Mouse (Mus musculus): ENCODE results near the gene Rrp1. TPM values are rescaled to one million over a fixed set of nuclear protein-coding genes. Genes with fewer than 3 reads are reported as not detected.
"Not testable (repeated sequence)": the region's sequence is repeated elsewhere in the genome, so short reads cannot be mapped to it uniquely, and the experiment has no call there.

The Rrp1 gene
- polyA plus RNA-seq, 1 experiment from 2014 or later, result 322 TPM

DNA sequence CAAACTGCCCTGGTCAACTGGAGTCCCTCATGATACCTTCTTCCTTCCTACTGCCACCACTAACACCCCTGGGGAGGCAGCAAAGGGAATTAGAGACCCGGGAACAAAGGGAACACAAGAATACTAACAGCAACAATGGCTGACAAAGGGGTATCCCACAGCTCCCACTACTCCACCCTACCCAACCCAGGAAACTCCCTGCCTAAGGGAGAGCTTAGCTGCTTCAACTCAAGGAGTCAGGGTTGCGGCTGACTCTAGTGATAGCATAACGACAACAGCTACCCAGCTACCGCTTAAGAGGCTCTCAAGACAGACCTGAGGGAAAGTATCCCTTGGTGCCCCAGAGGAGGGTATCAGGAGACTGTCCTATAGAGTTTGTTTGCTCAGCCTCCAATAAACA is 45.3 kb downstream of the Rrp1 start:
- no peak overlapping the region for H3K27ac ChIP-seq
- ATAC-seq (ENCODE audit: insufficient number of reproducible peaks, insufficient read depth, low FRiP score, low TSS enrichment, low read depth), result no peak
- H3K4me2 ChIP-seq, result no peak overlapping the region
- no peaks in the 10 kb centered on the region for H3K4me1 ChIP-seq
- H3K9ac ChIP-seq, result no peak overlapping the region
- no peaks in the 10 kb centered on the region for H3K9me3 ChIP-seq
- WGBS, result 56% methylated on average over 4 of the region's 4 CpGs
- H3K27me3 ChIP-seq, result no peaks in the 10 kb centered on the region
- no peaks in the 10 kb centered on the region for H3K36me3 ChIP-seq
- H3K4me3 ChIP-seq, result no peak overlapping the region

DNA sequence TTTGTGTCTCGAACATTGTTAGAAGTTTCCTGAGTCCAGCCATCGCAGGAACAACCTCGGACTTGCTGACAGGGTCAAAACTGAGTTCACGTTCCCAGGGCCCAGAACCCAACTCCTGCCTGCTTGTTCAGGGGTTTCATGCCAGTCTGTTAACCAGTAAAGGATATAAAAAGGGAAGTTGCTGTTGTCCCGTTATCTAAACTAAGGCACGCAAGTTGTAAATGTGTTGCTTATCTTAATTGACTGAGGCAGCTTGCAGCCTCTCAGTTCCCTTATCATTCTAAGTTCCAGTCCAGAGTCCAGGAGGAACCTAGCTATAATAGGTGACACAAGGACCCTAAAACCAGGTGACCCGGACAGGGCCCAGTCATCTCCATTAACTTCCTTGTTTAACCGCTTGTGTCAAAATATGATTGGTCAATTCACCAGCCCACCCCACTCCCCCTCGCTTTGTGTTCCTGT is 46.0 kb downstream of the Rrp1 start:
- H3K4me2 ChIP-seq, result no peak overlapping the region
- H3K36me3 ChIP-seq, result no peaks in the 10 kb centered on the region
- H3K9ac ChIP-seq, result no peak overlapping the region
- H3K4me1 ChIP-seq, result no peaks in the 10 kb centered on the region
- no peak overlapping the region for H3K27ac ChIP-seq
- no peaks in the 10 kb centered on the region for H3K9me3 ChIP-seq
- no peaks in the 10 kb centered on the region; the same call in 1 of the 2 replicates for H3K27me3 ChIP-seq
- WGBS, result 76% methylated on average over 9 of the region's 9 CpGs
- H3K4me3 ChIP-seq, result no peak overlapping the region
- no peak for ATAC-seq (ENCODE audit: insufficient number of reproducible peaks, insufficient read depth, low FRiP score, low TSS enrichment, low read depth)

DNA sequence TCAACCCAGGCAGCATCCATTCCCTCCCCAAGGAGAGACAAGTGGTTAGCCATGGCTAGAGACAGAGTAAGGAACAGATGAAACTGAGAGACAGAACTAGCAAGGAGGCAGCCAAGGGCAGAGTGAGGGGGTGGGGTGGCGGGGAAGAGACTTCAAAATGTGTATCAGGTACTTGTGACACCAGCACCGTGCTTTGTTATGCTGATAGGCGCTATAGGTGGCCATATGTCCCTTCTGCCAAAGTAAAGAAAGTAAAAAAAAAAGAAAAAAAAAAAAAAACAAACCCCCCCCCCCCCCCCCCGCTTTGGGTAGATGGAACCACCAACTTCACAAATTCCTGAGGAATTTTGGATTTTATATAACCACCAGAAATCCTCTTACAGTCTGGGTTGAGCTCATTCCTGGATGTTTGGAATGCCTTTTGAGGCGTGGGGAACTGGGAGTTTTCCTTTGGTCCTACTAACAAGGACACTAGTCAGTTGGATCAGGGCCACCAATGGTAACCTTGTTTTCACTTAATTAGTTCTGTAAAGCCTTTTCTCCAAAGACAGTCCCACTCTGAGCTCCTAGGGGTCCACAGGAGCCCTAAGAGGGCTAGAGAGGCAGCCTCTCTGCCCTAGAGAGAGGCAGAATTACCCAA is 46.5 kb downstream of the Rrp1 start:
- WGBS, result 42% methylated on average over 5 of the region's 5 CpGs
- no peaks in the 10 kb centered on the region; the same call in 1 of the 2 replicates for H3K27me3 ChIP-seq
- no peak overlapping the region for H3K9ac ChIP-seq
- H3K4me2 ChIP-seq, result no peak overlapping the region
- no peaks in the 10 kb centered on the region for H3K4me1 ChIP-seq
- H3K36me3 ChIP-seq, result no peaks in the 10 kb centered on the region
- no peak for ATAC-seq (ENCODE audit: insufficient number of reproducible peaks, insufficient read depth, low FRiP score, low TSS enrichment, low read depth)
- H3K27ac ChIP-seq, result no peak overlapping the region
- no peak overlapping the region for H3K4me3 ChIP-seq
- H3K9me3 ChIP-seq, result no peaks in the 10 kb centered on the region

DNA sequence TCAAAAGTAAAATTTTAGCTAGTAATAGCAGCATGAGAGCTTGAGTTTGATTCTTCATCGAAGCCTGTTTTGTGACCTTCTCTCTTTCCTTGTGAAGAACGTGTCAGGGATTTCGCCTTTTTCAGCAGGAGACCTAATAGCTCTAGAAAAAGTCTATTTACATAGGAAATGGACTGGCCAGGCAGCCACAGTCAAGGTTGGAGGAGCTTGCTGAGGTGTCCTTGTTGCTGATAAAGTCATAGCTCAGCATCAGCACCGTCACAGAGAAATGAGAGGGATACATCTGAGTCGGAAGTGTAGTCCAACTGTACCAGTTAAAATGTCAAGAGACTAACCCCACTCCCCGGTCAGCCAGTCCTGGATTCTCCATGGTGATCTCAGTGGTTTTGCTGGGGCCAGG is 47.3 kb downstream of the Rrp1 start:
- no peaks in the 10 kb centered on the region; the same call in 1 of the 2 replicates for H3K27me3 ChIP-seq
- ATAC-seq (ENCODE audit: insufficient number of reproducible peaks, insufficient read depth, low FRiP score, low TSS enrichment, low read depth), result no peak
- no peak overlapping the region for H3K4me2 ChIP-seq
- no peaks in the 10 kb centered on the region for H3K36me3 ChIP-seq
- WGBS, result 81% methylated on average over 6 of the region's 6 CpGs
- 0 out of 2 replicates have a peak, but pooled peaks cover 2% of the 10 kb centered on the region for H3K4me1 ChIP-seq
- H3K9ac ChIP-seq, result no peak overlapping the region
- H3K4me3 ChIP-seq, result no peak overlapping the region
- no peaks in the 10 kb centered on the region for H3K9me3 ChIP-seq
- no peak overlapping the region for H3K27ac ChIP-seq

DNA sequence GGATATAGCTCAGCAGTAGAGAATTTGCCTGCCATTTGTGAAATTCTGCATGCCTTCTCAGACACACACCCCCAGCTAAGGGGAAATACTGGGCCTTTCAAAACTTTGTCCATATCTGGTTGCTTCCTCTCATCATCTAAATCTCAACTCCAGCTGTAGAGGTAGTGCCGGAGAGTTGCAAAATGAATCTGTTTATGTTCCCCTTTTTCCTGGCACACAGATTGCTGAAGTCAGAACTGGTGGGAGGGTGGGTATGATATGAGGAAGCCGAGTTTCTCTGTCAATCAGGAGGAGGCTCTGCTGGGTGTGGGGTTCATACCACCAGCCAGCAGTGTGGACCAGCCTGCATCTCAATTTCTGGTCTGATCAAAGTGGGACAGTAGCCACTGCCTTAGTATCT is 48.7 kb downstream of the Rrp1 start:
- no peak overlapping the region for H3K4me2 ChIP-seq
- H3K9ac ChIP-seq, result no peak overlapping the region
- no peaks in the 10 kb centered on the region for H3K9me3 ChIP-seq
- 64% methylated on average over 2 of the region's 2 CpGs for WGBS
- H3K27ac ChIP-seq, result no peak overlapping the region
- no peak for ATAC-seq (ENCODE audit: insufficient number of reproducible peaks, insufficient read depth, low FRiP score, low TSS enrichment, low read depth)
- H3K4me3 ChIP-seq, result no peak overlapping the region
- H3K27me3 ChIP-seq, result no peaks in the 10 kb centered on the region; the same call in 1 of the 2 replicates
- peaks cover 9% of the 10 kb centered on the region; the same call in 1 of the 2 replicates for H3K4me1 ChIP-seq
- H3K36me3 ChIP-seq, result no peaks in the 10 kb centered on the region

DNA sequence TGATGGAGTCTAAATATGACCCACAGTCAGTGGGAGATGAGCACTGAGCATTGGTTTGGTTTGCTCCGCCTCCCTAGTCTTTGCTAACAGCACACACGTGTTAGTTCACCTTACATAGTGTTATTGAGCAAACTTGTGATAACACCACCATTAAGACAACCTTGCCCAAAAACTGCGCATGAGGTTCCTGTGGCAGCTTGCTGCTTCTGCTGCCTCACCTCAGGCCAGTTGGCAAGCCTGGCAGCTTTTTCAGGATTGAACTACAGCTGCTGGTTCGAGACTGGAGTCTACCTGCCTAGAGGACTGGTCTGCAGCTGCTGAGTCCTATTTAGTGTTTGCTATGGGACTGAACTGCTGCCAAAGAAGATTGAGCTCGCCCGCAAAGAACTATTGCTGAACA is 49.5 kb downstream of the Rrp1 start:
- no peaks in the 10 kb centered on the region; the same call in 1 of the 2 replicates for H3K27me3 ChIP-seq
- no peak overlapping the region for H3K27ac ChIP-seq
- no peaks in the 10 kb centered on the region for H3K9me3 ChIP-seq
- H3K9ac ChIP-seq, result no peak overlapping the region
- H3K4me3 ChIP-seq, result no peak overlapping the region
- no peak for ATAC-seq (ENCODE audit: insufficient number of reproducible peaks, insufficient read depth, low FRiP score, low TSS enrichment, low read depth)
- WGBS, result 91% methylated on average over 6 of the region's 6 CpGs
- H3K4me1 ChIP-seq, result peaks cover 9% of the 10 kb centered on the region; the same call in 1 of the 2 replicates
- no peaks in the 10 kb centered on the region for H3K36me3 ChIP-seq
- H3K4me2 ChIP-seq, result no peak overlapping the region

DNA sequence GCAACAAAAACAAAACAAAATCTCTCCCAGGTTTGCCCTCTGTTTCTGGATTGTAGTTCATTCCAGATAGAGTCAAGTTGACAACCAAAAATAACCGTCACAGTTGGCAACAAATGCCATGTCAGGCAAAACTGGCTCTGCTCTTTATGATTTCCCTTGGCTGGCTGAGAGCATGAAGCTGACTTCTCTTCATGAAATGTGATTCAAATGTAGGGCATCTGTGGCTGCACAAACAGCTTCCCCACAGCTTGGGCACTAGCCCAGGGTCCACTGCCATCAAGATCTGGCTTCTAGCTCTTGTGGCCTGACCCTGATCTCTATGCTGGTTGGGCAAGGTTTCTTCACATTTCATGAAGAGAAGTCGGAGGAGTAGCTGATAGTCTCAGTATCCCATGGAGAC is 50.9 kb downstream of the Rrp1 start:
- 81% methylated on average over 2 of the region's 2 CpGs for WGBS
- no peaks in the 10 kb centered on the region; the same call in 1 of the 2 replicates for H3K27me3 ChIP-seq
- H3K4me3 ChIP-seq, result no peak overlapping the region
- H3K4me1 ChIP-seq, result peaks cover 9% of the 10 kb centered on the region; the same call in 1 of the 2 replicates
- no peak overlapping the region for H3K4me2 ChIP-seq
- H3K27ac ChIP-seq, result no peak overlapping the region
- H3K9me3 ChIP-seq, result no peaks in the 10 kb centered on the region
- no peak for ATAC-seq (ENCODE audit: insufficient number of reproducible peaks, insufficient read depth, low FRiP score, low TSS enrichment, low read depth)
- no peak overlapping the region for H3K9ac ChIP-seq
- H3K36me3 ChIP-seq, result no peaks in the 10 kb centered on the region

DNA sequence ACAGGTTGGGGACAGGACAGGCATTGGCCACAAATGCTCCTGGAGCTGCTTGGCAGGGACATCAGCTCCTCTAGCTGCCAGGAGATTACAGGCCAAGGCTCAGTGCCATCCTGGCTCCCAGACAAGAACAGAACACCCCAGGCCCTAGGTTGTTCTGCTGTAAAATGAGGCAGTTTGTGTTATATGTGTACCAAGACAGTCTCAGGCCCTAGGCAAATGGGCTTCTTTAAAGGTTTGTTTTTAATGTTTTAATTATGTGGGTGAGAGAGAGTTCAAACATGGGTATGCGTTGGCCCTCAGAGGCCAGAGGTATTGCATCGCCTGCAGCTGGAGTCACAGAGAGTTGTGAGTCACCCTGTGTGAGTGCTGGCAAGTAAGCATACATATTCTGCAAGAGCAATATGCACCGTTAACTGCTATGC is 52.5 kb downstream of the Rrp1 start:
- H3K9me3 ChIP-seq, result no peaks in the 10 kb centered on the region
- H3K4me1 ChIP-seq, result peaks cover 20% of the 10 kb centered on the region; the same call in 1 of the 2 replicates
- ATAC-seq (ENCODE audit: insufficient number of reproducible peaks, insufficient read depth, low FRiP score, low TSS enrichment, low read depth), result no peak
- WGBS, result 37% methylated on average over 3 of the region's 3 CpGs
- no peak overlapping the region for H3K4me3 ChIP-seq
- no peaks in the 10 kb centered on the region for H3K36me3 ChIP-seq
- peak overlapping the region; percentile 16; the same call in 1 of the 2 replicates for H3K27ac ChIP-seq
- H3K27me3 ChIP-seq, result no peaks in the 10 kb centered on the region; the same call in 1 of the 2 replicates
- H3K4me2 ChIP-seq, result no peak overlapping the region
- H3K9ac ChIP-seq, result 0 out of 2 replicates have a peak overlapping the region, but pooled peaks have one; percentile 21

DNA sequence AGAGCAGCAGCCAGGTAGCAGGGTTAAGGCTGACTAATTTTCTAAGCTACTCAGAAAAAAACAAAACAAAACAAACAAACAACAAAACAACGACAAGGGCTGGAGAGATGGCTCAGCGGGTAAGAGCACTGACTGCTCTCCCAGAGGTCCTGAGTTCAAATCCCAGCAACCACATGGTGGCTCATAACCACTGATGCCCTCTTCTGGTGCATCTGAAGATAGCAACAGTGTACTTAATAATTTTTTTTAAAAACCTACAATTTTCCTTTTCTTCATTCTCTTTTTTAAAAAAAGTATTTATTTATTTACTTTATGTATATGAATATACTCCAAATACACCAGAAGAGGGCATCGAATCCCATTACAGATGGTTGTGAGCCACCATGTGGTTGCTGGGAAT is 53.8 kb downstream of the Rrp1 start:
- not testable (repeated sequence) for H3K27ac ChIP-seq; H3K4me2 ChIP-seq; H3K36me3 ChIP-seq; ATAC-seq (ENCODE audit: insufficient number of reproducible peaks, insufficient read depth, low FRiP score, low TSS enrichment, low read depth); H3K4me3 ChIP-seq; H3K9ac ChIP-seq; H3K9me3 ChIP-seq; H3K27me3 ChIP-seq
- peaks cover 20% of the 10 kb centered on the region; the same call in 1 of the 2 replicates for H3K4me1 ChIP-seq
- 85% methylated on average over 3 of the region's 3 CpGs for WGBS

DNA sequence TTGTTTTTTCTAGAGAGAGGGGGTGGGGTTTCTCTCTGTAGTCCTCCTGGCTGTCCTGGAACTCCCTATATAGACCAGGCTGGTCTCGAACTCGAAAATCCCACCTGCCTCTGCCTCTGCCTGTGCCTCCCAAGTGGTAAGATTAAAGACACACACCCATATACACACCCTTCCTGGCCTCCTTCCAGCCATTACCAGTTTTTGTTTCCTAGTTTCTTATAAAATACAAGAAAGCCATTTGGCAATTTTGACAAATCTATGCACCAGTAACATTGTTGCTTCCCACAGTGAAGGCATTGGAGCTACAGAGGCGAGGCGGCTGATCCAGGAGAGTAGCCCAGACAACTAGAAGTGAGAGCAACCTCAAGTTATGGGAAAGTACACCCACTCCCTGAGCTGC is 54.6 kb downstream of the Rrp1 start:
- Histone ChIP-seq H3K27ac (no peak overlapping the region), H3K27me3 (no peaks in the 10 kb centered on the region; the same call in 1 of the 2 replicates), H3K4me3 (no peak overlapping the region), H3K36me3 (no peaks in the 10 kb centered on the region), H3K9ac (no peak overlapping the region), H3K4me1 (peaks cover 20% of the 10 kb centered on the region), H3K9me3 (no peaks in the 10 kb centered on the region), H3K4me2 (no peak overlapping the region)
- ATAC-seq (ENCODE audit: insufficient number of reproducible peaks, insufficient read depth, low FRiP score, low TSS enrichment, low read depth), result no peak
- WGBS, result 80% methylated on average over 4 of the region's 4 CpGs

DNA sequence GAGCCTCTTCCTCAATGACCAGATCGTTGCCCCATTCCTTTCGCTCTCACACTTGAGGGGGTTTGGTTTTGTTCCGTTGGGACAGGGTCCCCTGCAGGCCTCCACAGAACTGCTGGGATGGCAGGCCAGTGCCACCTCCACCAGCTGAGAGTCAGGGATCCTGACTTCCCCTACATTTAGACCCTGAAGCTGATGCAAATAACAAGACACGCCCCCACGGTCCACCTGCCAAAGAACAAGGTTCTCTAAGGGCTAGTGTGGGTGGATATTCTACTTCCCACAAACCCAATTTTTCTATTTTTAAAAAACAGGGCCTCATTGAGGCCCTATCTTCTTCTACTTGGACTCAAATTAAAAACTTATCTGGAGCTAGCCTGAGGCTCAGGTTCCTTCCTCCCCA is 55.1 kb downstream of the Rrp1 start:
- no peak overlapping the region for H3K4me2 ChIP-seq
- H3K4me1 ChIP-seq, result peaks cover 24% of the 10 kb centered on the region
- no peaks in the 10 kb centered on the region for H3K9me3 ChIP-seq
- no peak overlapping the region for H3K4me3 ChIP-seq
- H3K27me3 ChIP-seq, result no peaks in the 10 kb centered on the region; the same call in 1 of the 2 replicates
- no peak for ATAC-seq (ENCODE audit: insufficient number of reproducible peaks, insufficient read depth, low FRiP score, low TSS enrichment, low read depth)
- H3K36me3 ChIP-seq, result no peaks in the 10 kb centered on the region
- no peak overlapping the region for H3K27ac ChIP-seq
- H3K9ac ChIP-seq, result no peak overlapping the region
- WGBS, result 84% methylated on average over 5 of the region's 5 CpGs

DNA sequence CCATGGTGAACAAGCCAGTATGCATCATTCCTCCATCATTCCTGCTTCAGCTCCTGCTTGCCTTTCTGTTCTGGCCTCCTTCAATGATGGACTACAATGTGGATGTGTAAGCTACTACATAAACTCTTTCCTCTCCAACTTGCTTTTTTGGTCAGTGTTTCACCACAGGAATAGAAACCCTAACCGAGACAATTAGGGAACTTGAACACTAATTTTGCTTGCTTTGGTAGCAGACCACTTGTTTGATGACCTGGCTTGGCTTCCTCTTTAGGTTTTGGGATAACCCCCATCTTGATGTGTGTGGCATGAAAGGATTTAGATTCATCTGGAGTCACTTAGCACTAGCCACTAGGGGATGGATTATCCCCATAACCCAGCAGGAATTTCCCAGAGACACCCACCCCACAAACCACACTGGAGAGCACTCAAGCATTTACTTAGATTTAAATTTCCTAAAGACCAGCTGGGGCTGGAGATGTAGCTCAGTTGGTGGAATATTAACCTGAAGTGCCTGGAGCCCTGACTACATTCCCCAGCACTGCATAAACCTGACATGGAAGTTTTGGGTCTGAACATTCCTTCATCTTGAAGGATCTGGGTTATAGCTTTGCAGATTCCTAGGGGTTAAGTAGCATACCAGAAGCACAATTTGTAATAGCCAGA is 56.8 kb downstream of the Rrp1 start:
- no peak overlapping the region for H3K27ac ChIP-seq
- H3K4me1 ChIP-seq, result peaks cover 32% of the 10 kb centered on the region
- ATAC-seq (ENCODE audit: insufficient number of reproducible peaks, insufficient read depth, low FRiP score, low TSS enrichment, low read depth), result peak; percentile 38; the same call in 1 of the 2 replicates
- WGBS, result 45% methylated on average over 1 of the region's 1 CpGs
- no peak overlapping the region for H3K9ac ChIP-seq
- H3K4me2 ChIP-seq, result 0 out of 2 replicates have a peak overlapping the region, but pooled peaks have one; percentile 10
- H3K36me3 ChIP-seq, result no peaks in the 10 kb centered on the region
- H3K4me3 ChIP-seq, result no peak overlapping the region
- no peaks in the 10 kb centered on the region for H3K9me3 ChIP-seq
- H3K27me3 ChIP-seq, result no peaks in the 10 kb centered on the region

Data from embryonic facial prominence, embryonic 13.5 days (tissue).